In the genomic region with DNA sequence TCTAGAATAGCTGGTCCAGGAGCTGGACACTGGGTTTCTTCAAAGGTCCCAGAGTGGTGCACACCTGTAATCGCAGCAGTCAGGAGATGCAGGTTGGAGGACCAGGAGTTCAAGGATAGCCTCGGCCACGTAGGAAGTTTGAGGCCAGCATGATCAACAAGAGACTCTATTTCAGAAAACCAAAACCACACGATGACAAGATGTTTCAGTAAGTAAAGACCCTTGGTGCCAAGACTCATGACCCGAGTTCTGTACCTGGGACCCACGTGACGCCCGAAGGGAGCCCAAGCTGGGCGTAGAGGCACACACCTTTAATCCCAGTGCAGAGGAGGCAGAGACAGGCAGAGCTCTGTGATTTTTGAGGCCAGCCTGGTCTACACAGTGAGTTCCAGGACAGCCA, we compare ENCODE assay signal across 15 mouse cellular contexts. TPM values are rescaled to one million over a fixed set of nuclear protein-coding genes. Genes with fewer than 3 reads are reported as not detected.
DNase-seq lines count a peak whose midpoint lies in the region; ATAC-seq and TF ChIP-seq lines count a peak whose summit lies in the region.
"Had no signal": no experiment of that assay in that cellular context is flagged by ENCODE, and none has a peak within 500 bp of the region (broad histone marks: within the 10 kb centered on the region; RNA-seq: fewer than 3 reads in every experiment).

No protein-coding gene starts in this region.

- peak overlapping the region; percentile 72 for H3K9ac ChIP-seq in heart, embryonic 13.5 days
- peak overlapping the region; percentile 49 for H3K9ac ChIP-seq in MEL (ENCODE audit: control insufficient read depth, low read depth, low read length, poor library complexity, severe bottlenecking)
- H3K9ac ChIP-seq in liver, embryonic 15.5 days, result no peak overlapping the region
- H3K9ac ChIP-seq: embryonic facial prominence, embryonic 13.5 days; midbrain, embryonic 13.5 days; neural tube, embryonic 12.5 days had no signal

- WGBS in heart, embryonic 13.5 days, result 77% methylated on average over 9 of the region's 9 CpGs
- WGBS in liver, embryonic 15.5 days (ENCODE audit: insufficient replicate concordance), result 46% methylated on average over 9 of the region's 9 CpGs
- 84% methylated on average over 9 of the region's 9 CpGs for WGBS in midbrain, embryonic 10.5 days

- no peaks in the 10 kb centered on the region; the same call in 1 of the 2 replicates for H3K79me2 ChIP-seq in MEL (ENCODE audit: control insufficient read depth, insufficient read depth, low read length, poor library complexity)

- no peak for TF ChIP-seq EP300 in MEL (IDR thresholded peaks at IDR 0.05; ENCODE audit: low read depth in 1 of 2, low read length in 2 of 2)

- no peak for TF ChIP-seq POLR2A in MEL (IDR thresholded peaks at IDR 0.05; ENCODE audit: control insufficient read depth in 1 of 2, insufficient read depth in 1 of 2, low read depth in 1 of 2, low read length in 2 of 2, poor library complexity in 1 of 2)

- TF ChIP-seq RAD21 in MEL (IDR thresholded peaks at IDR 0.05; ENCODE audit: low read depth, low read length), result no peak

- H3K9me3 ChIP-seq in heart, embryonic 13.5 days, result no peaks in the 10 kb centered on the region; the same call in 1 of the 2 replicates
- peaks cover 6% of the 10 kb centered on the region; the same call in 1 of the 2 replicates for H3K9me3 ChIP-seq in megakaryocyte, embryonic 14.5 days
- H3K9me3 ChIP-seq in MEL (replicated peaks; ENCODE audit: insufficient read depth, low read length), result no peaks in the 10 kb centered on the region
- H3K9me3 ChIP-seq in liver, embryonic 15.5 days (replicated peaks), result no peaks in the 10 kb centered on the region
- no peaks in the 10 kb centered on the region for H3K9me3 ChIP-seq in midbrain, embryonic 10.5 days (replicated peaks)
- H3K9me3 ChIP-seq: embryonic facial prominence, embryonic 13.5 days; midbrain, embryonic 13.5 days; neural tube, embryonic 12.5 days had no signal

- no peak overlapping the region for H3K4me3 ChIP-seq in heart, embryonic 13.5 days
- peak overlapping the region; percentile 85 for H3K4me3 ChIP-seq in megakaryocyte, embryonic 14.5 days (replicated peaks)
- peak overlapping the region in 1 of 2 experiments; percentile 45; a peak in 3 of 4 replicates for H3K4me3 ChIP-seq in MEL (ENCODE audit: control insufficient read depth in 1 of 2, insufficient read depth in 1 of 2, low read depth in 2 of 2, low read length in 2 of 2)
- no peak overlapping the region for H3K4me3 ChIP-seq in liver, embryonic 15.5 days (replicated peaks)
- no peak overlapping the region for H3K4me3 ChIP-seq in midbrain, embryonic 10.5 days
- H3K4me3 ChIP-seq: embryonic facial prominence, embryonic 13.5 days; midbrain, embryonic 13.5 days; neural tube, embryonic 12.5 days had no signal

- no peak for ATAC-seq in heart, embryonic 13.5 days (ENCODE audit: extremely low read depth, insufficient number of reproducible peaks, low FRiP score, low TSS enrichment)
- ATAC-seq in megakaryocyte, adult 5-6 weeks (ENCODE audit: poor library complexity, severe bottlenecking), result no peak
- no peak for ATAC-seq in liver, embryonic 15.5 days (ENCODE audit: insufficient read depth)
- ATAC-seq: midbrain, embryonic 13.5 days had no signal

- peak overlapping the region; percentile 51 for H3K4me2 ChIP-seq in heart, embryonic 13.5 days
- peak overlapping the region; percentile 48 for H3K4me2 ChIP-seq in liver, embryonic 15.5 days
- H3K4me2 ChIP-seq: midbrain, embryonic 13.5 days had no signal

- peak overlapping the region; percentile 77 for H3K27ac ChIP-seq in heart, embryonic 13.5 days (replicated peaks)
- peak overlapping the region; percentile 69 for H3K27ac ChIP-seq in MEL (ENCODE audit: control insufficient read depth, low read depth, low read length)
- no peak overlapping the region for H3K27ac ChIP-seq in liver, embryonic 15.5 days (replicated peaks)
- no peak overlapping the region for H3K27ac ChIP-seq in midbrain, embryonic 10.5 days (replicated peaks)
- H3K27ac ChIP-seq: embryonic facial prominence, embryonic 13.5 days; kidney, postnatal 0 days; midbrain, embryonic 13.5 days; neural tube, embryonic 12.5 days had no signal

- TF ChIP-seq CTCF in MEL (IDR thresholded peaks at IDR 0.05 in 2 of 3, conservative IDR thresholded peaks at IDR 0.05 in 1 of 3; ENCODE audit: control insufficient read depth in 1 of 3, insufficient read depth in 1 of 3, low read depth in 2 of 3, low read length in 3 of 3, poor library complexity in 1 of 3, severe bottlenecking in 1 of 3), result no peak

- no peaks in the 10 kb centered on the region for H3K36me3 ChIP-seq in heart, embryonic 13.5 days
- H3K36me3 ChIP-seq in megakaryocyte, embryonic 14.5 days (replicated peaks; ENCODE audit: low read length), result no peaks in the 10 kb centered on the region
- peaks cover 0 to 2% of the 10 kb centered on the region in 2 experiments; a peak in 1 of 4 replicates for H3K36me3 ChIP-seq in MEL (ENCODE audit: control insufficient read depth in 1 of 2, insufficient read depth in 2 of 2, low read length in 2 of 2)
- no peaks in the 10 kb centered on the region for H3K36me3 ChIP-seq in liver, embryonic 15.5 days (replicated peaks)
- H3K36me3 ChIP-seq in midbrain, embryonic 10.5 days, result no peaks in the 10 kb centered on the region
- H3K36me3 ChIP-seq: embryonic facial prominence, embryonic 13.5 days; midbrain, embryonic 13.5 days; neural tube, embryonic 12.5 days had no signal

- no peak for DNase-seq in heart, adult 9 months (ENCODE audit: low spot score in 2 of 2)
- no peak for DNase-seq in MEL (ENCODE audit: low read depth, low spot score)
- DNase-seq in cerebellum, adult 9-11 months, result no peak
- no peak for DNase-seq in midbrain, embryonic 10.5 days (ENCODE audit: low spot score)
- DNase-seq: cerebellum, postnatal 14 days; lung, adult 2 months had no signal

- H3K27me3 ChIP-seq in heart, embryonic 13.5 days (replicated peaks), result no peaks in the 10 kb centered on the region
- H3K27me3 ChIP-seq in megakaryocyte, embryonic 14.5 days (replicated peaks), result peaks cover 4% of the 10 kb centered on the region
- no peaks in the 10 kb centered on the region; a peak in 1 of 4 replicates for H3K27me3 ChIP-seq in MEL (ENCODE audit: control insufficient read depth in 1 of 2, insufficient read depth in 2 of 2, low read length in 2 of 2)
- 0 out of 2 replicates have a peak, but pooled peaks cover 5% of the 10 kb centered on the region for H3K27me3 ChIP-seq in liver, embryonic 15.5 days
- 0 out of 2 replicates have a peak, but pooled peaks cover 7% of the 10 kb centered on the region for H3K27me3 ChIP-seq in midbrain, embryonic 10.5 days (ENCODE audit: low read depth, poor library complexity, severe bottlenecking)
- H3K27me3 ChIP-seq: embryonic facial prominence, embryonic 13.5 days had no signal

- peaks cover 52% of the 10 kb centered on the region for H3K4me1 ChIP-seq in heart, embryonic 13.5 days
- peaks cover 63% of the 10 kb centered on the region for H3K4me1 ChIP-seq in megakaryocyte, embryonic 14.5 days
- peaks cover 0 to 11% of the 10 kb centered on the region in 2 experiments; a peak in 2 of 4 replicates for H3K4me1 ChIP-seq in MEL (ENCODE audit: control insufficient read depth in 1 of 2, insufficient read depth in 2 of 2, low read length in 2 of 2)
- peaks cover 21% of the 10 kb centered on the region for H3K4me1 ChIP-seq in liver, embryonic 15.5 days (replicated peaks)
- H3K4me1 ChIP-seq in midbrain, embryonic 10.5 days, result peaks cover 16% of the 10 kb centered on the region
- H3K4me1 ChIP-seq: midbrain, embryonic 13.5 days; neural tube, embryonic 12.5 days had no signal

TF ChIP-seq in MEL, 35 proteins besides CTCF, POLR2A, EP300 and RAD21:
- TF ChIP-seq TAL1 (IDR thresholded peaks at IDR 0.05; ENCODE audit: low read length) (no peak), USF1 (IDR thresholded peaks at IDR 0.05; ENCODE audit: low read depth, low read length) (0 out of 2 replicates have a peak, but pooled peaks have one; percentile 33)

RNA-seq across cellular contexts. Expression of gene Ctcfl, which starts 36.2 kb away (rescaled TPM):
- 0.70 and 0.84 TPM in 2 replicates for polyA plus RNA-seq in heart, embryonic 13.5 days (2015; fragmentation: Nextera tagmentation; extraction: Ambion mirVana)
- not detected in 2 replicates for polyA plus RNA-seq in megakaryocyte, embryonic 14.5 days (2012; ENCODE audit: insufficient read depth, low replicate concordance)
- 0.11 TPM in 1 of 2 replicates, not detected in the other for total RNA-seq in megakaryocyte, adult 5-6 weeks (2015)
- total RNA-seq in megakaryocyte, adult 5-6 weeks (2017), result not detected in 2 replicates
- total RNA-seq in MEL (2012; rRNA removed), result not detected in 2 replicates
- under 1 TPM in 1 of 2 experiments, not detected in 1; 0.13 TPM for polyA plus RNA-seq in MEL (2012; ENCODE audit: insufficient read depth in 1 of 2, insufficient read length in 2 of 2, low read depth in 1 of 2, low replicate concordance in 2 of 2, missing spikeins in 1 of 2)
- polyA plus RNA-seq in liver, embryonic 15.5 days (2015; fragmentation: Nextera tagmentation; extraction: Ambion mirVana), result 0.03 and 0.07 TPM in 2 replicates
- polyA plus RNA-seq in midbrain, embryonic 10.5 days (2016; fragmentation: Nextera tagmentation; extraction: Ambion mirVana), result 0.07 and 0.11 TPM in 2 replicates
- total RNA-seq: hematopoietic stem cell, adult 5-6 weeks had no signal
- polyA plus RNA-seq: kidney, postnatal 0 days; lung, adult 2 months had no signal

Comparison
In these comparisons a context has a peak if more than half of its experiments do, and no peak if none do; other contexts are left out.
1. H3K27ac ChIP-seq: peak in heart, embryonic 13.5 days (single experiment) and MEL (single experiment); none in liver, embryonic 15.5 days (single experiment) and midbrain, embryonic 10.5 days (single experiment).